Mouse (Mus musculus): ENCODE measurements around the gene Fbl. TPM values are rescaled to one million over a fixed set of nuclear protein-coding genes. Genes with fewer than 3 reads are reported as not detected.
"Not testable (repeated sequence)": the region's sequence is repeated elsewhere in the genome, so short reads cannot be mapped to it uniquely, and the experiment has no call there.

Fbl gene
- polyA plus RNA-seq, 1 experiment = 34.6 TPM

DNA sequence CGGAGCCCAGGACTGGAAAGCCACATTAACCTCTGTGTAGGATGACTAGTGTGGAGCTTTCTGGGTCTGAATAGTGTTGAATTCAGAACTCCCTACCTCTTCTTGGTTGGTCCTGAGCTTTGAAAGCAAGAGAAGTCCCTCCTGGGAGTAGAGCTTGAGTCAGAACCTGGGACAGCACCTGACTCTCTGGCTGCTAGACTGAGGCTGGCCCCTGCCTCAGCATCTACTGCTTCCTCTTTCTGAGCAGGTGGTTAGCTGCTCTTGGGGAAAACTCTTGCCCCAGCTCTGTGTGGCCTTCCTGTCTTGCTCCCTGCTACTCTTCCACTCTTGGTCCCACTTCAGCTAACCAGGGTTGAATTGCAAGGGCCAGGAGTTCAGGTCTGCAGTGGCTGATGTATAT lies 22.4 kb downstream of the Fbl start:
- DNase-seq (ENCODE audit: low read depth) = no peak

DNA sequence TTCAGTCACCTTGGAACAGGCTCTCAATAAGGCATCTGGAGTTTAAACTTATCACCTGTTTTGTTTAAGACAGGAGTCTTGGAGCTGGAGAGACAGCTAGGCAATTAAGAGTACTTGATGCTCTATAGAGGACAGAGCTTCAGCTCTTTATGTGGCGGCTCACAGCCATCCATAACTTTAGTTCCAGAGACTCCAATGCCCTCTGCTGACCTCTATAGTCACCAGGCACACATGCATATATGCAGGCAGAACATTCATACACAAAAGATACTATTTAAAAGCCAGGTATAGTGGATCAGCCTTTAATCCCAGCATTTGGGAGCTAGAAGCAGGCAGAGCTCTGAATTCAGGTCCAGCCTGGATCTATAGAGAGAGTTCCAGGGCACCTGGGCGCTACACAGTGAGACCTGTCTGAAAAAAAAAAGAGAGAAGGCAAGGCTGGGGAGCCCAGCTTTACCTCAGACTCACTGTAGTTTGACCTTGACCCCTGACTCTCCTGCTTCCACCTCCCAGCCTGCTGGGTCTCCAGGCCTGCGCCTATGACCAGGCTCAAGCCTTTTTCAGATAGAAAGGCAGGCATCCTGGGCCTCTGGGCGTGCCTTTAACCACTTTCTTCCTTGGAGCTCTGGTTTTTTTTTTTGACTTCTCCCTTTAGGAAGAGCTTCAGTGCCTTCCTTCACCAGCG lies 26.0 kb downstream of the Fbl start:
- no peak for DNase-seq (ENCODE audit: low read depth)

DNA sequence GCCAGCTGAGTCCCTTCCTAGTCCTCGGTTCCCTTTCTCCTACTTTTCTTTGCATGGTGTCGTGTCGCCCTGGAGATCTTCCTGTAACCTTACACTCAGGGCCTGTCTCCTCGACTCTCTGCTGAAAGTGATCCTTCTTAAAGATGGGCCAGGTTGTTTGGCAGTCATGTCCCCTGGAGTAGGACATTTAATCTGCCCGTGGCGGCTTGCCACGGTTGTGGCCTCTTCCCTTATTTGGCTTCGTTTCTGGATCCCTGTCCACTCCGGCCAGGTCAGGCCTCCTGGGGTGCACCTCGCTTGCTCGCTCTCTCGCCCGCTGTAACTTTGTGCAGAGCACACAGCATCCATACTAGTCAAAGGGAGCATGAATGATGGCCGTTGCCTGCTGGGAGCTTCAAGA lies 27.0 kb downstream of the Fbl start:
- no peak for DNase-seq (ENCODE audit: low read depth)

DNA sequence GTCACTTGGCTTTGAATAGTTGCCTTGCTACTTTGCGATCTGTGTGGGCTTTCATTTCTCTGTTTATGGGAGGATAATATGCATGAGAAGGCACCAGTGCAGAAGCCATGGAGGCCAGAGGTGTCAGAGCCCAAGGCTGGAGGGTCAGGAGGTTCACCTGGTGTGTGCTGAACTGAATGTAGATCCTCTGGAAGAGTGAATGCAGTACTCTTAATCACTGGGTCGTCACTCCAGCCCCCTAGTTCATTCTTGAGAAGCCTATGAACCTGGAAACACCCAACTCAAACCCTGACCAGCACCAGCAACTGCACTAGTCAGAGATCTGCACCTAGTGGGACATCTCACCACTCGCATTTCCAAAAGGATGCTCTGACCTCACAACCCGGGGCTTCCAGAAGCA lies 29.5 kb downstream of the Fbl start:
- DNase-seq (ENCODE audit: low read depth) = no peak

DNA sequence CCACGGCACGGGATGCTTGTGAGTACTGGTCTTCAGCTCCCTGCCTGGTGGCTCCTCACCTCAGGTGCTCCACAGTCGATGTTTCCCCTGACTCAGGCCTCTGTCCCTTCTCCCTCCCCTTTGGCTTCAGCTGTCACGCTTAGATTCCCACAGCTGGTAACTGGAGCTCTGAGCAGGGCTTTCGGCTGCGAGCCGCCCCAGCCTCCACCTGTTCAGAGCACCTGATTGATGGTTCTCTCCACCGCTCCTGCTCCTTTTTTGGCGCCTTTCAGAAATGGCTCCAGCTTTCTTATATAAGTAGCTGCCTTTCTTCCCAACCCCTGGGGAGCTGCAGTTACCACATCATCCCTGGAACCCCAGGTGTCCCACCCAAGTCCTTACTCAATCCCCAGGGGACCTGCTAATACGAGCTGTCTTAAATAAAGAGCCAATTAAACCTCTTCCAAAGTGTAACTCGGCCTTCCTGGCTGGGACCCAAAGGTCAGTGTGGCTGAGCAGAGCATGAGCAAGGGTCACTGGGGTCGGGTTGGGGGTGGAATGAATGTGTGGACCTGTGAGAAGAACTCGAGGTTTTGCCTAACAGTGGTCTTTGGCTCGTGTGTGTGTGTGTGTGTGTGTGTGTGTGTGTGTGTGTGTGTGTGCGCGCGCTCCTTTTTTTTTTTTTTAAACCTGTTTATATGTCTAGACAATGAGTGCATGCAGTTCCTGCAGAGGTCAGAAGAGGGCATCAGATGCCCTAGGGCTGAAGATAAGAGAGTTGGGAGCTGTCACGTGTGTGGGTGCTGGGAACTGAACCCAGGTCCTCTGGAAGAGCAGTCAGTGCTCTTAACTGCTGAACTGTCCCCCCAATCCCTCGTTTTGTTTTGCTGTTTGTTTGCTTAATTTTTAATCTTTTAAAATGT lies 33.9 kb downstream of the Fbl start:
- DNase-seq (ENCODE audit: low read depth) = no peak

DNA sequence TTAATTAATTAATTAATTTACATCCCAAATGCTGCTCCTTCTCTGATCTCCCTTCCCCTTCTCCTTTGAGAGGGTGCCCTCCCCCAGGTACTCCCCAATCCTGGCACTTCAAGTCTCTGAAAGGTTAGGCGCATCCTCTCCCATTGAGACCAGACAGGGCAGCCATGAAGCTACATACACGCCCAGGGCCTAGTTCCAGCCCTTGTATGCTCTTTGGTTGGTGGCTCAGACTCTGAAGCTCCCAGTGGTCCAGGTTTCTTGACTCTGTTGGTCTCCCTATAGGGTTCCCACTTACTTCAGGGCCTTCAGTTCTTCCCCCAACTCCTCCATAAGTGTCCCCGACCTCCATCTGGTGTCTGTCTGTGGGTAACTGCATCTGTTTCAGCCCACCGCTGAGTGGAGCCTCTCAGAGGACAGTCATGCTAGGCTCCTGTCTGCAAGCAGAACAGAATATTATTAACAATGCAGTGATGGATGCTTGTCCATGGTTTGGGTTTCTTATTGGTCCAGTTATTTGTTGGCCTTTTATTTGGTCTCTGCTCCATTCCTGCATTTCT lies 36.6 kb downstream of the Fbl start:
- no peak for DNase-seq (ENCODE audit: low read depth)

DNA sequence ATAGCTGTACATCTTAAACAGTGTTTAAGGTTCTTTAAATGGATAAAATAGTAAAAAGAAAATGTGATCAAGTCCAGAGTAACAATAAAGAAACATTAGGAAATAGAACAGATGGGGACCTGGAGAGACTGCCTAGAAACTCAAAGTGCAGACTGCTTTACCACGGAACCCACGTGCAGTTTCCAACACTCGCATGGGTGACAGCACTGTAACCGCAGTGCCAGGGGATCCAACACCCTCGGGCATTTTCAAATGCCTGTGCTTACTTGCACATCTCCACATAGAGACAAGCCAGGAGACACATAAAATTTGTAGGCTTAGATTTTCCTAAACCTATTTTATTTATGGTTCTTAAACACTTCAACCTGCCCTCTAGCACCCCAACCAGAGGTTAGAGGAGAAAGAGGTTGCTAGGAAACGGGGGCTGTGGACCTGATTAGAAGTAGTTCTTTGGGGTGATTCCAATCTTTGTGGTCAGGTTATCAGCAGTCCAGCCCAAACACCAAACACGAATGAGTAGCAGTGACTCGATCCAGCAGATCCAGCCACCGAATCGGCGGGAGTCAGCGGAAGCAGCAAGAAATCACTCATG lies 39.0 kb downstream of the Fbl start:
- DNase-seq (ENCODE audit: low read depth) = no peak

DNA sequence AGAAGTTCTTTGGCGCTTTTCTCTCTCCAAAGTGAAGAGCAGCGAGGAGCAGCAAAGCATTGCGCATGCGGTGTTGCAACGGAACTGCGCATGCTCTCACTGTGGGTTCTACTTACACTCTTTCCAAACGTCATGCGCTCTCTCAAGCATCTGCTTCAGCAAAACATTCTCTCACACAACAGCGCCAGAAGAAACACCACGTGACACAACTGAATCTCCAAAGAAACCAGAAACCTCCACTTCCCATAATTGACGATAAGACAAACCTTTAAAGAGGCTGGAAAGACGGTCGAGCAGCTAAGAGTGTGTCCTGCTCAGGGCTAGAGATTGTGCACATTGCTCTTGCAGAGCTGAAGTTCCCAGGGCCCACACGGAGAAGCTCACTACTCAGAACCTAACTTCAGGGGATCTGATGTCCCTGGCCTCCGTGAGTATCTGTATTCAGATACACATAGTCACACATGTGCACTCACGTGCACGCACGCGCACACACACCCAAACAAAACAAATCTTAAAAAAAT lies 39.5 kb downstream of the Fbl start:
- DNase-seq (ENCODE audit: low read depth) = peak; percentile 24

DNA sequence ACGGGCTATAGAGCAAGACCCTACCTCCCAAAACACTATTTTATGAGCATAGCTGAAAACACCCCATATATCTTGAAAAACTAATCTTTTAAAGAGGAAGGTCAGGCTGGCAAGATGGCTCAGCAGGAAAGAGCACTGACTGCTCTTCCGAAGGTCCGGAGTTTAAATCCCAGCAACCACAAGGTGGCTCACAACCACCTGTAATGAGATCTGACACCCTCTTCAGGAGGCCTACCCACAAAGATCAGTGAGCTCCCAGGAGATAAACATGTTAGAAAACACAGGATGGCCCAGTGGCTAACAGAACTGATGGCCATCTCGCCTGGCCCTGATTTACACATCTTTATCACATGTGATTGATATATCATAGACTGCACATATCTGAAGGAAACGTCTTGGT lies 41.2 kb downstream of the Fbl start:
- DNase-seq (ENCODE audit: low read depth) = no peak

DNA sequence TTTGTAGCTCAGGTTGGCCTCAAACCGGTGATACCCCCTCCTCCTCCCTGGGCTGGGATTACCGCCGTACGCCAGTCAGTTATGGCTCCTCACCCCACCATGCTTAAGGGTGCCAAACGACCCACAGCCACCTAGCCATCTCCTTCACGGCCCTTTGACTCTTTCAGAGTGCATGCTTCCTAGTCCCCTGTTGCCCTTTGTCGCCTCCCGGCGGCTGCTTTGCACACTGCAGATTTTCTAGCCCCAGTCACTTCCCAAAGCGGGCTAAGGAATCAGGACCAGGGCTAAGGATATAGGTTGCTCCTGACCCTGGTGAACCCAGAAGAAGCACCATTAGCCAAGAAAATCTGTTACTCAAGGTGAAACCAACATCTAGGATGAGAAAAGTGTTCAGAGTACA lies 44.6 kb downstream of the Fbl start:
- DNase-seq (ENCODE audit: low read depth) = no peak

DNA sequence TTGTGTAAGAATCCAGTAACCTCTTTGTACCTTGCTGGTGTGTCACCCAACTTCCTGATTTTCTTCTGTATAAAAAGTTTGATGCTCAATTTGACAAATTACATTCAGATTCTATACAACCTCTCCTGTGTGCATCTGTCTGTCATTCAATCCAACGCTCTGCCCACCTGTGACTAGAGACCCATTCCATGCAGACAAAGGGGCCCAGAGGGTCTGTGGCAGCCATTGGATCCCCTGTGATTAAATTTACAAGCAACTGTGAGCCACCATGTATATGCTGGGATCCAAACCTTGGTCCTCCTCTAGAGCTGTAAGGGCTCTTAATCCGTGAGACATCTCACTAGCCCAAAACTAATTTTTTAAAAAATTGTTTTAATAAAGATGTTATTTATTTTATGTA lies 46.4 kb downstream of the Fbl start:
- not testable (repeated sequence) for DNase-seq (ENCODE audit: low read depth)

DNA sequence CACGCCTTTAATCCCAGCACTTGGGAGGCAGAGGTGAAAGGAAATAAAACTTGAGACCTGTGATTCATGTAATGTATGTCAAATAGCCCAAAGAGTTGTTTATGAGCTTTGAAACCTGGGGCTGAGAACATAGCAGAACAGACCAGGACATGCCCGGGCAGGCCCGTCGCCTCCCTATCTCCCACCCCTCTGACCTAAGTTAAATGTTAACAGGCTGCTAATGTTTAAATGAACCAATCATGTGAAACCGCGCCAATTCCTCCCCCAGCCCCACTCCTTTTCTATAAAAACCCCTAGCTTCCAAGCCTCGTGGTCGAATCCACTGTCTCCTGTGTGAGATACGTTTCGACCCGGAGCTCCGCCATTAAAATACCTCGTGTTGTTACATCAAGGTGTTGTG lies 48.3 kb downstream of the Fbl start:
- not testable (repeated sequence) for DNase-seq (ENCODE audit: low read depth)

DNA sequence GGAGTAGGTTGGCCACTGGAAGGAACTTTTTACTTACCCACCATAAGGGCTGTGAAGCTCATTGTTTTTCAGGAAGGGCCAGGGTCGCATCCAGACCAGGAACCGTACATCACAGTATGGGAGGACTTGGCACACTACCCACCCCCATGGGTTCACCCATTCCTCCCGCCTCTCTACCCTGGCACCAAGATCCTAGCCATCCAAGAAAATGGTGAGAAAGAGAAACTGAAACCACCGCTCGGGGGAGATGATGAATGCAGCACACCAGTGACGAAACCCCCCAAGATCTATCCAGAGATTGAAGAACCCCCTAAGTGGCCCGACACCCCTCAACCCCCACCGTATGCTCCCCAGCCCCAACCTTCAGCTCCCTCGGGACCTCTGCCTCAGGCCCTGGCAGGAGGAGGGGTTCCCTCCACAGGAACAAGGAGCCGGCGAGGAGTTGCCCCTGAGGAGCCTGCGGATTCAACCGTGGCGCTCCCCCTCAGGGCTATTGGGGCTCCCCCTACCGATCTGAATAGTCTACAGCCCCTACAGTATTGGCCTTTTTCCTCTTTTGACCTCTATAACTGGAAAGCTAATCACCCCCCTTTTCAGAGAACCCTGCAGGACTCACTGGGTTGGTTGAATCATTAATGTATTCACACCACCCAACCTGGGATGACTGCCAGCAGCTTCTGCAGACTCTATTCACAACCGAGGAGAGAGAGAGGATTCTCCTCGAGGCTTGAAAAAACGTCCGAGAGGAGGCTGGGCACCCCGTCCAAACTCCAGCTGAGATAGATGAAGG lies 49.6 kb downstream of the Fbl start:
- not testable (repeated sequence) for DNase-seq (ENCODE audit: low read depth)

DNA sequence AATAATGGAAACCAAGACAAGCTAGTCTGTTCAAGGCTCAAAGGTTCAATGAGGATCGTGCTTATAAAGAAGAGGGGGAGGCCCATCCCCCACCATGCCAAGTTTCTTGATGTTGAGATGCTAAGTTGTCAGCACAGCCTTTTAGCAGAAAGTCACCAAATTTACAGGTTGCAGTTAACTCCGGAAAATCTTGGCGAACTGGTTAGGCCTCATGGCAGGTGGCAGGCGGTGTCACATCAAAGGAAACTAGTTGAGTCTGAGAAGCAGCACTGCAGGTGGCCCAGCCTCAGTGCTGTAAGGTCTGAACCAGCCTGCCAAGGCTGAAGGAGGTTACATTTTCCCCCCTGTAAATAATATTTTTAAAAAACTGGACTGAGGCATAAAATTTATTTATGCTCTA lies 57.3 kb downstream of the Fbl start:
- DNase-seq (ENCODE audit: low read depth) = not testable (repeated sequence)

DNA sequence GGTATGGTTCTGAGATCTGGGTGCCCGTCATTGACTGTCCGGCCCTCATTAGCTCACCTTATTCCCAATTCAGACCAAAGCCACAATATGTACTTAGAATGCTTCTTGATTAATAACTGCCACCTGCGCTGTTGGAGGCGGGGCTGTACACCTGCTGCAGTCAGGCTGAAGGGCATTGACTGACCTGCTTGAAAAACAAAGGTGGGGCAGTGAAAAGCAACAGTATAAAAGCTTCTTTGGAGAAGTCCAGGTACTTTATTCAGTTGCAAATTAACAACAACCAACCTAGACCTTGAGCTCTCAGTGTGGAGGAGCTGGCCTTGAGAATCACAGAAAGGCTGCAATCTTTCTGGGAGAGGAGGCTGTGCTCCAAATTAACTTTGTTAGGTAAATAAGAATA lies 57.9 kb downstream of the Fbl start:
- not testable (repeated sequence) for DNase-seq (ENCODE audit: low read depth)

Other genes starting within 250 kb of the Fbl start
- gene Zfp974, start 240.2 kb upstream of the Fbl start, polyA plus RNA-seq (2012; rRNA removed) = 3.9 and 4.2 TPM in 2 replicates
- gene Zfp780b, start 190.5 kb upstream of the Fbl start, polyA plus RNA-seq (2012; rRNA removed) = 2.3 and 2.5 TPM in 2 replicates
- gene Zfp850, start 155.6 kb upstream of the Fbl start, polyA plus RNA-seq (2012; rRNA removed) = 0.19 and 0.34 TPM in 2 replicates
- gene Psmc4, start 119.6 kb upstream of the Fbl start, polyA plus RNA-seq (2012; rRNA removed) = 128 and 143 TPM in 2 replicates
- gene Fcgbp, start 98.5 kb upstream of the Fbl start, polyA plus RNA-seq (2012; rRNA removed) = 1.3 and 1.5 TPM in 2 replicates
- 0.22 and 0.36 TPM in 2 replicates for gene 9530053A07Rik, start 40.2 kb upstream of the Fbl start, polyA plus RNA-seq (2012; rRNA removed)
- gene Dyrk1b, start 9.8 kb downstream of the Fbl start, polyA plus RNA-seq (2012; rRNA removed) = 23.6 and 30.9 TPM in 2 replicates
- gene Eid2, start 98.2 kb downstream of the Fbl start, polyA plus RNA-seq (2012; rRNA removed) = 6.4 and 7.2 TPM in 2 replicates
- 7.9 and 11.4 TPM in 2 replicates for gene Eid2b, start 108.0 kb downstream of the Fbl start, polyA plus RNA-seq (2012; rRNA removed)
- gene Selenov, start 121.5 kb downstream of the Fbl start, polyA plus RNA-seq (2012; rRNA removed) = 1.0 and 1.2 TPM in 2 replicates
- 0.11 TPM in 2 replicates for gene Dll3, start 132.5 kb downstream of the Fbl start, polyA plus RNA-seq (2012; rRNA removed)
- 81.9 and 89.8 TPM in 2 replicates for gene Timm50, start 142.4 kb downstream of the Fbl start, polyA plus RNA-seq (2012; rRNA removed)
- 106 and 108 TPM in 2 replicates for gene Supt5, start 169.0 kb downstream of the Fbl start, polyA plus RNA-seq (2012; rRNA removed)
- 901 and 971 TPM in 2 replicates for gene Rps16, start 180.9 kb downstream of the Fbl start, polyA plus RNA-seq (2012; rRNA removed)
- 21.5 and 25.0 TPM in 2 replicates for gene Plekhg2, start 202.9 kb downstream of the Fbl start, polyA plus RNA-seq (2012; rRNA removed)
- 37.7 and 40.8 TPM in 2 replicates for gene Zfp36, start 210.5 kb downstream of the Fbl start, polyA plus RNA-seq (2012; rRNA removed)
- 49.8 and 58.9 TPM in 2 replicates for gene Med29, start 223.0 kb downstream of the Fbl start, polyA plus RNA-seq (2012; rRNA removed)
- gene Paf1, start 223.2 kb downstream of the Fbl start, polyA plus RNA-seq (2012; rRNA removed) = 78.0 and 96.3 TPM in 2 replicates

Data from gonadal fat pad, adult 2 months (tissue).